Mouse (Mus musculus) bone marrow, adult 2 months (tissue): ENCODE results near the gene Gm10799.

Experiments
- CTCF ChIP-seq: fragments of 200-500 bp; IDR thresholded peaks from 2 replicates; pipeline ENCODE4 v1.5.1; 2011; ENCODE audit warnings: low read length, control low read depth; ENCODE audit not compliant: control insufficient read depth, insufficient read depth
- POLR2A ChIP-seq: fragments of 200-500 bp; IDR thresholded peaks from 2 replicates; pipeline ENCODE4 v1.6.1; 2011; ENCODE audit warnings: low read depth, mild to moderate bottlenecking, control low read depth, low read length, borderline replicate concordance; ENCODE audit not compliant: control insufficient read depth

DNA sequence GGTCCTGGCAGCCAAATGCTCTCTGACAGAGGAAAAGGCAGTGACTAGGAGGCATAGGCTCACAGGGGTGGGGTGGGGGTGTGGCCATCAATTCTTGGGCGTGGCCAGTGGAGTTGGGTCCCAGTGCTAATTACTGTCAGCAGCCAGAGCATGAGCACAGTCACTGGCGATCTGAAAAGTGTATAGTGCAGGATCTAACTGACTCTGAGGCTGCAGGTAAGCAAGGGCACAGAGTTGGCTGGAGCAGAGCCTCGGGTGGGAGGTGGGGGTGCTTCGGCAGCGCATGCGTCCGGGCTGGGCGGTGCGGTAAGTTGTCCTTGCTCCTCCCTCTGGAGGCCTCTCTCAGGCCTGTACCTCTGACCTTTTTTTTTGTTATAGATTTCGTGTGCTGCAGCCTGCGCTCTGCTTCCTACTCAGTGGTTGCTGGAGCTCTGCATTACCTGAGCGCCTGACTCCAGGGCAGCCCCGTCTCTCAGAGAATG is 1.4 kb upstream of the Gm10799 start, which contains the start of gene Cd59b:
- no peak for TF ChIP-seq CTCF
- no peak for TF ChIP-seq POLR2A
